Mouse (Mus musculus) midbrain, embryonic 10.5 days (tissue): ENCODE data around the gene Calhm5. TPM values are rescaled to one million over a fixed set of nuclear protein-coding genes. Genes with fewer than 3 reads are reported as not detected.

Experiments used
- DNase-seq: peaks from one replicate; pipeline ENCODE4 v3.0.0-alpha.2; 2017; ENCODE audit warnings: low spot score
- H3K27ac ChIP-seq: fragments of 300-500 bp; sonication (generic); replicated peaks from 2 replicates; pipeline ENCODE4 v1.5.1; 2016; ENCODE audit warnings: mild to moderate bottlenecking
- H3K27me3 ChIP-seq: fragments of 300-500 bp; sonication (generic); 2 replicates; pipeline ENCODE4 v1.6.1; 2016; ENCODE audit warnings: low read depth, mild to moderate bottlenecking; ENCODE audit not compliant: poor library complexity, severe bottlenecking
- H3K36me3 ChIP-seq: fragments of 300-500 bp; sonication (generic); 2 replicates; pipeline ENCODE4 v1.6.1; 2016; ENCODE audit warnings: mild to moderate bottlenecking, moderate library complexity
- H3K4me1 ChIP-seq: fragments of 300-500 bp; sonication (generic); 2 replicates; pipeline ENCODE4 v1.6.1; 2016
- H3K4me3 ChIP-seq: fragments of 300-500 bp; sonication (generic); 2 replicates; pipeline ENCODE4 v1.5.1; 2016; ENCODE audit warnings: mild to moderate bottlenecking, moderate library complexity
- H3K9me3 ChIP-seq: fragments of 300-500 bp; sonication (generic); replicated peaks from 2 replicates; pipeline ENCODE4 v1.6.1; 2016; ENCODE audit warnings: mild to moderate bottlenecking
- WGBS: fragments of 180-500 bp; shearing (Covaris S2); methylation state at CpG from one replicate; pipeline ENCODE4 v1.1.7; 2016; 5-methylcytosine and 5-hydroxymethylcytosine counted together
- polyA plus RNA-seq: library from polyadenylated mRNA; unstranded; fragments of >200 nt; fragmentation: Nextera tagmentation; extraction: Ambion mirVana; gene quantifications from 2 replicates; pipeline ENCODE4 v1.2.1, GENCODE M21; 2016

Calhm5 gene
- polyA plus RNA-seq, 1 experiment from 2014 or later, result 0.17 TPM

GRCm38 (mm10) chr10:34110863-34111465 lies 14.6 kb upstream of the Calhm5 start:
- Histone ChIP-seq H3K4me3 (no peak overlapping the region), H3K4me1 (no peaks in the 10 kb centered on the region), H3K27ac (no peak overlapping the region), H3K9me3 (no peaks in the 10 kb centered on the region), H3K36me3 (no peaks in the 10 kb centered on the region), H3K27me3 (no peaks in the 10 kb centered on the region)
- no peak for DNase-seq
- WGBS, result 85% methylated on average over 13 of the region's 13 CpGs

GRCm38 (mm10) chr10:34095964-34096363 lies 355 bp downstream of the Calhm5 start:
- H3K27ac ChIP-seq, result peak overlapping the region; percentile 64; the same call in 1 of the 2 replicates
- no peaks in the 10 kb centered on the region for H3K36me3 ChIP-seq
- H3K4me1 ChIP-seq, result peaks cover 9% of the 10 kb centered on the region; the same call in 1 of the 2 replicates
- H3K9me3 ChIP-seq, result no peaks in the 10 kb centered on the region
- no peaks in the 10 kb centered on the region for H3K27me3 ChIP-seq
- 69% methylated on average over 12 of the region's 12 CpGs for WGBS
- peak overlapping the region; percentile 30 for H3K4me3 ChIP-seq
- DNase-seq, result no peak

GRCm38 (mm10) chr10:34095147-34095546 lies 1.2 kb downstream of the Calhm5 start:
- Histone ChIP-seq H3K36me3 (no peaks in the 10 kb centered on the region), H3K27ac (no peak overlapping the region), H3K4me3 (no peak overlapping the region), H3K27me3 (no peaks in the 10 kb centered on the region), H3K9me3 (no peaks in the 10 kb centered on the region), H3K4me1 (peaks cover 9% of the 10 kb centered on the region; the same call in 1 of the 2 replicates)
- no peak for DNase-seq
- WGBS, result 84% methylated on average over 2 of the region's 2 CpGs

- H3K36me3 ChIP-seq, result no peaks in the 10 kb centered on the region
- H3K27ac ChIP-seq, result no peak overlapping the region
- no peaks in the 10 kb centered on the region for H3K9me3 ChIP-seq
- no peaks in the 10 kb centered on the region for H3K27me3 ChIP-seq
- H3K4me1 ChIP-seq, result peaks cover 9% of the 10 kb centered on the region; the same call in 1 of the 2 replicates
- WGBS, result 86% methylated on average over 5 of the region's 5 CpGs
- DNase-seq, result no peak
- H3K4me3 ChIP-seq, result no peak overlapping the region
Observed at GRCm38 (mm10) chr10:34091888-34092287, 4.4 kb downstream of the Calhm5 start.

- 88% methylated on average over 1 of the region's 1 CpGs for WGBS
- H3K9me3 ChIP-seq, result no peaks in the 10 kb centered on the region
- no peaks in the 10 kb centered on the region for H3K4me1 ChIP-seq
- no peaks in the 10 kb centered on the region for H3K36me3 ChIP-seq
- no peak for DNase-seq
- no peak overlapping the region for H3K27ac ChIP-seq
- no peak overlapping the region for H3K4me3 ChIP-seq
- no peaks in the 10 kb centered on the region for H3K27me3 ChIP-seq
Observed at GRCm38 (mm10) chr10:34090481-34090880, 5.8 kb downstream of the Calhm5 start.

- no peak for DNase-seq
- Histone ChIP-seq H3K27ac (no peak overlapping the region), H3K4me3 (no peak overlapping the region), H3K9me3 (no peaks in the 10 kb centered on the region), H3K36me3 (no peaks in the 10 kb centered on the region), H3K27me3 (no peaks in the 10 kb centered on the region), H3K4me1 (no peaks in the 10 kb centered on the region)
- 81% methylated on average over 3 of the region's 3 CpGs for WGBS
Observed at GRCm38 (mm10) chr10:34089517-34089916, 6.8 kb downstream of the Calhm5 start.

- DNase-seq, result no peak
- H3K9me3 ChIP-seq, result no peaks in the 10 kb centered on the region
- H3K27me3 ChIP-seq, result no peaks in the 10 kb centered on the region
- H3K36me3 ChIP-seq, result no peaks in the 10 kb centered on the region
- 86% methylated on average over 2 of the region's 2 CpGs for WGBS
- no peaks in the 10 kb centered on the region for H3K4me1 ChIP-seq
- no peak overlapping the region for H3K4me3 ChIP-seq
- H3K27ac ChIP-seq, result no peak overlapping the region
Observed at GRCm38 (mm10) chr10:34088515-34088914, 7.8 kb downstream of the Calhm5 start.

- H3K4me3 ChIP-seq, result no peak overlapping the region
- H3K27ac ChIP-seq, result no peak overlapping the region
- H3K4me1 ChIP-seq, result no peaks in the 10 kb centered on the region
- DNase-seq, result no peak
- 94% methylated on average over 1 of the region's 1 CpGs for WGBS
- no peaks in the 10 kb centered on the region for H3K9me3 ChIP-seq
- no peaks in the 10 kb centered on the region for H3K27me3 ChIP-seq
- no peaks in the 10 kb centered on the region for H3K36me3 ChIP-seq
Observed at GRCm38 (mm10) chr10:34086514-34086913, 9.8 kb downstream of the Calhm5 start.

- 86% methylated on average over 5 of the region's 5 CpGs for WGBS
- no peaks in the 10 kb centered on the region for H3K4me1 ChIP-seq
- no peak for DNase-seq
- no peak overlapping the region for H3K27ac ChIP-seq
- H3K9me3 ChIP-seq, result no peaks in the 10 kb centered on the region
- H3K27me3 ChIP-seq, result no peaks in the 10 kb centered on the region
- H3K4me3 ChIP-seq, result no peak overlapping the region
- H3K36me3 ChIP-seq, result no peaks in the 10 kb centered on the region
Observed at GRCm38 (mm10) chr10:34074522-34075200, 21.7 kb downstream of the Calhm5 start.

GRCm38 (mm10) chr10:34071650-34072049 lies 24.7 kb downstream of the Calhm5 start:
- Histone ChIP-seq H3K9me3 (no peaks in the 10 kb centered on the region), H3K4me1 (no peaks in the 10 kb centered on the region), H3K27ac (no peak overlapping the region), H3K27me3 (no peaks in the 10 kb centered on the region), H3K36me3 (no peaks in the 10 kb centered on the region), H3K4me3 (no peak overlapping the region)
- DNase-seq, result no peak
- WGBS, result 77% methylated on average over 2 of the region's 2 CpGs

GRCm38 (mm10) chr10:34070999-34071492 lies 25.3 kb downstream of the Calhm5 start:
- Histone ChIP-seq H3K4me3 (no peak overlapping the region), H3K27me3 (no peaks in the 10 kb centered on the region), H3K36me3 (no peaks in the 10 kb centered on the region), H3K9me3 (no peaks in the 10 kb centered on the region), H3K27ac (no peak overlapping the region), H3K4me1 (no peaks in the 10 kb centered on the region)
- 79% methylated on average over 5 of the region's 5 CpGs for WGBS
- DNase-seq, result no peak

GRCm38 (mm10) chr10:34069606-34070005 lies 26.7 kb downstream of the Calhm5 start:
- no peaks in the 10 kb centered on the region for H3K4me1 ChIP-seq
- DNase-seq, result no peak
- H3K4me3 ChIP-seq, result no peak overlapping the region
- no peaks in the 10 kb centered on the region for H3K9me3 ChIP-seq
- H3K27ac ChIP-seq, result no peak overlapping the region
- H3K27me3 ChIP-seq, result no peaks in the 10 kb centered on the region
- 81% methylated on average over 1 of the region's 1 CpGs for WGBS
- H3K36me3 ChIP-seq, result no peaks in the 10 kb centered on the region

- DNase-seq, result no peak
- Histone ChIP-seq H3K27ac (no peak overlapping the region), H3K36me3 (no peaks in the 10 kb centered on the region), H3K9me3 (no peaks in the 10 kb centered on the region), H3K4me3 (no peak overlapping the region), H3K27me3 (no peaks in the 10 kb centered on the region), H3K4me1 (no peaks in the 10 kb centered on the region)
- 52% methylated on average over 3 of the region's 3 CpGs for WGBS
Observed at GRCm38 (mm10) chr10:34066591-34066990, 29.7 kb downstream of the Calhm5 start.
